Mouse (Mus musculus) hindbrain, embryonic 14.5 days (tissue): ENCODE data around the gene Sgpp1. TPM values are rescaled to one million over a fixed set of nuclear protein-coding genes. Genes with fewer than 3 reads are reported as not detected.
"Not testable (repeated sequence)": the region's sequence is repeated elsewhere in the genome, so short reads cannot be mapped to it uniquely, and the experiment has no call there.

Experiments
- ATAC-seq: fragments of 200-750 bp; cut with Nextera tagmentation; 2 replicates; pipeline ENCODE4 v1.8.0; 2017; ENCODE audit warnings: moderate number of reproducible peaks, mild to moderate bottlenecking, moderate TSS enrichment, moderate library complexity; ENCODE audit not compliant: low FRiP score
- DNase-seq: peaks from one replicate; pipeline ENCODE4 v3.0.0-alpha.2; 2015; ENCODE audit warnings: low spot score
- H3K27ac ChIP-seq: fragments of 300-500 bp; sonication (generic); 2 replicates; pipeline ENCODE4 v1.5.1; 2014; ENCODE audit warnings: mild to moderate bottlenecking, moderate library complexity
- H3K27me3 ChIP-seq: fragments of 300-500 bp; sonication (generic); 2 replicates; pipeline ENCODE4 v1.6.1; 2014; ENCODE audit warnings: mild to moderate bottlenecking, low read length, mixed read lengths; ENCODE audit not compliant: control insufficient read depth, insufficient read depth
- H3K36me3 ChIP-seq: fragments of 300-500 bp; sonication (generic); replicated peaks from 2 replicates; pipeline ENCODE4 v1.6.1; 2014; ENCODE audit not compliant: control insufficient read depth, insufficient read depth
- H3K4me1 ChIP-seq: fragments of 300-500 bp; sonication (generic); replicated peaks from 2 replicates; pipeline ENCODE4 v1.6.1; 2014; ENCODE audit warnings: antibody characterized with exemption, low read length, mixed read lengths; ENCODE audit not compliant: control insufficient read depth, insufficient read depth
- H3K4me2 ChIP-seq: fragments of 300-500 bp; sonication (generic); replicated peaks from 2 replicates; pipeline ENCODE4 v1.6.1; 2014; ENCODE audit warnings: mild to moderate bottlenecking, moderate library complexity
- H3K4me3 ChIP-seq: fragments of 300-500 bp; sonication (generic); replicated peaks from 2 replicates; pipeline ENCODE4 v1.5.1; 2014; ENCODE audit warnings: mild to moderate bottlenecking, low read length
- H3K9ac ChIP-seq: fragments of 300-500 bp; sonication (generic); 2 replicates; pipeline ENCODE4 v1.6.1; 2014
- H3K9me3 ChIP-seq: fragments of 300-500 bp; sonication (generic); 2 replicates; pipeline ENCODE4 v1.6.1; 2016; ENCODE audit warnings: low read length; ENCODE audit not compliant: control insufficient read depth
- WGBS: fragments of 180-500 bp; shearing (Covaris S2); extraction: QIAGEN DNeasy Blood & Tissue Kit; methylation state at CpG from one replicate; pipeline ENCODE4 v1.1.7; 2014; 5-methylcytosine and 5-hydroxymethylcytosine counted together
- polyA plus RNA-seq: library from polyadenylated mRNA; unstranded; fragments of >200 nt; fragmentation: Nextera tagmentation; extraction: Ambion mirVana; gene quantifications from 2 replicates; pipeline ENCODE4 v1.2.1, GENCODE M21; 2014

Gene Sgpp1
- polyA plus RNA-seq, 1 experiment from 2014 or later = 16.6 TPM

- no peaks in the 10 kb centered on the region for H3K9me3 ChIP-seq
- H3K4me2 ChIP-seq = no peak overlapping the region
- H3K27me3 ChIP-seq = no peaks in the 10 kb centered on the region
- no peaks in the 10 kb centered on the region for H3K4me1 ChIP-seq
- no peak overlapping the region for H3K9ac ChIP-seq
- DNase-seq (no peak), ATAC-seq (no peak)
- H3K27ac ChIP-seq = no peak overlapping the region
- no peak overlapping the region for H3K4me3 ChIP-seq
- peaks cover 4% of the 10 kb centered on the region; the same call in 1 of the 2 replicates for H3K36me3 ChIP-seq
- WGBS = 88% methylated on average over 14 of the region's 14 CpGs
These were observed 10.8 kb downstream of the Sgpp1 start for GRCm38 (mm10) chr12:75724621-75725324.

DNA sequence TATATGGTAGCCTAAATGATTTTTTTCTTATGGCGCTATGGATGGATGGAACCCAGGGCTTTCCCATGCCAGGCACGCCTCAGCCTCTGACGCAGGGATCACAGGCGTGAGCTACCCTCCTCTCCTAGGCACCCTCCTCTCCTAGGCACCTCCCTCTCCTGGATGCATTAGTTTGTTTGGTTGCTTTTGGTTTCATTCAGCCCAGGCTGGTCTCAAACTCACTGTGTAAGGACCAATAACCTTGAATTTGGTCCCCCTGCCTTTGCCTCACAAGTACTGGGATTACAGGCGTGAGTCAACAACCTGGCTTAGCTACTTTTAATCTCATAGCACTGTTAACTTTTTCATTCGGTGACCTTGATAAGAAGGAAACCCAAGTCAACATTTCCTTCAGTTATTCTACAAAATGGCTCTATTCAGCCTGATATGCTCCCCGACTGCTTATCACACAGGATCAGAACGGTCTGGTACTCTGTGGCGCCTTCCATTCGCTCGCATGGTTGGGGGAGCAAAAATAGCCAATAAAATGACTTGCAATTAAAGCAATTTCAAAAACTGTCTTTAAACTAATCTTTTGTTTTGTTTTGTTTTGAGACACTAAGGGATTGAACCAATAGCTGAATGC, 11.6 kb downstream of the Sgpp1 start:
- ATAC-seq (no peak), DNase-seq (no peak)
- Histone ChIP-seq H3K27me3 (no peaks in the 10 kb centered on the region), H3K9ac (no peak overlapping the region), H3K9me3 (no peaks in the 10 kb centered on the region), H3K4me2 (no peak overlapping the region), H3K27ac (no peak overlapping the region), H3K4me1 (no peaks in the 10 kb centered on the region), H3K4me3 (no peak overlapping the region), H3K36me3 (peaks cover 4% of the 10 kb centered on the region; the same call in 1 of the 2 replicates)
- 92% methylated on average over 11 of the region's 11 CpGs for WGBS

- Histone ChIP-seq H3K4me1 (no peaks in the 10 kb centered on the region), H3K4me3 (no peak overlapping the region), H3K36me3 (no peaks in the 10 kb centered on the region), H3K9ac (no peak overlapping the region), H3K9me3 (no peaks in the 10 kb centered on the region), H3K27ac (no peak overlapping the region), H3K4me2 (no peak overlapping the region), H3K27me3 (no peaks in the 10 kb centered on the region)
- ATAC-seq (no peak), DNase-seq (no peak)
- WGBS = 31% methylated on average over 4 of the region's 4 CpGs
These were observed 13.6 kb downstream of the Sgpp1 start for GRCm38 (mm10) chr12:75721941-75722340.

DNA sequence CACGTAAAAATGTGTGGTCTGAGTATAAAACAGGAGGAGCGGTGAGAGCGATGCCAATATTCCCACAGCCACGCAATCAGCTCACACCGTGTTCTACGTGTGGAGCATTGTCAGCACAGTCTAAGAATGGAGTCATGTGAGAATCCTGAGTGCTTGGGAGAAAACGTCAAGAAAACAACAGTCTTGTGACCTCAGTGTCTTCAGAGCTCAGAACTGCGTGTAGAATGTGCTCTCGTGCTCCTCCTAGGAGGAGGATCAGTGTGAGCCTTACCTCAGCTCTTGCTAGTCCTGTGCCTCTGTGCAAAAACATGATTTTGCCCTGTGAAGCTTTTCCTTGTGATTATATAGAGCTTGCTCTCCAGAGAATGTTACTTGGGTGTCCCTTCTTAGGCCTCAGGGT, 14.5 kb downstream of the Sgpp1 start:
- Histone ChIP-seq H3K4me3 (no peak overlapping the region), H3K27ac (no peak overlapping the region), H3K9me3 (no peaks in the 10 kb centered on the region), H3K9ac (no peak overlapping the region), H3K36me3 (no peaks in the 10 kb centered on the region), H3K4me2 (no peak overlapping the region), H3K27me3 (no peaks in the 10 kb centered on the region), H3K4me1 (no peaks in the 10 kb centered on the region)
- no peak for DNase-seq
- 56% methylated on average over 9 of the region's 9 CpGs for WGBS
- no peak for ATAC-seq

- H3K27me3 ChIP-seq = no peaks in the 10 kb centered on the region
- no peak overlapping the region for H3K4me2 ChIP-seq
- H3K27ac ChIP-seq = no peak overlapping the region
- DNase-seq = no peak
- no peak for ATAC-seq
- no peaks in the 10 kb centered on the region for H3K9me3 ChIP-seq
- no peaks in the 10 kb centered on the region for H3K36me3 ChIP-seq
- H3K4me3 ChIP-seq = no peak overlapping the region
- H3K4me1 ChIP-seq = no peaks in the 10 kb centered on the region
- WGBS = 91% methylated on average over 9 of the region's 9 CpGs
- H3K9ac ChIP-seq = no peak overlapping the region
These were observed 21.9 kb downstream of the Sgpp1 start for GRCm38 (mm10) chr12:75713596-75713995.

GRCm38 (mm10) chr12:75712905-75713304, 22.6 kb downstream of the Sgpp1 start:
- not testable (repeated sequence) for H3K4me3 ChIP-seq, H3K4me2 ChIP-seq, H3K4me1 ChIP-seq, H3K9me3 ChIP-seq, H3K27ac ChIP-seq, H3K27me3 ChIP-seq, ATAC-seq, H3K36me3 ChIP-seq, H3K9ac ChIP-seq, DNase-seq
- 88% methylated on average over 7 of the region's 7 CpGs for WGBS

DNA sequence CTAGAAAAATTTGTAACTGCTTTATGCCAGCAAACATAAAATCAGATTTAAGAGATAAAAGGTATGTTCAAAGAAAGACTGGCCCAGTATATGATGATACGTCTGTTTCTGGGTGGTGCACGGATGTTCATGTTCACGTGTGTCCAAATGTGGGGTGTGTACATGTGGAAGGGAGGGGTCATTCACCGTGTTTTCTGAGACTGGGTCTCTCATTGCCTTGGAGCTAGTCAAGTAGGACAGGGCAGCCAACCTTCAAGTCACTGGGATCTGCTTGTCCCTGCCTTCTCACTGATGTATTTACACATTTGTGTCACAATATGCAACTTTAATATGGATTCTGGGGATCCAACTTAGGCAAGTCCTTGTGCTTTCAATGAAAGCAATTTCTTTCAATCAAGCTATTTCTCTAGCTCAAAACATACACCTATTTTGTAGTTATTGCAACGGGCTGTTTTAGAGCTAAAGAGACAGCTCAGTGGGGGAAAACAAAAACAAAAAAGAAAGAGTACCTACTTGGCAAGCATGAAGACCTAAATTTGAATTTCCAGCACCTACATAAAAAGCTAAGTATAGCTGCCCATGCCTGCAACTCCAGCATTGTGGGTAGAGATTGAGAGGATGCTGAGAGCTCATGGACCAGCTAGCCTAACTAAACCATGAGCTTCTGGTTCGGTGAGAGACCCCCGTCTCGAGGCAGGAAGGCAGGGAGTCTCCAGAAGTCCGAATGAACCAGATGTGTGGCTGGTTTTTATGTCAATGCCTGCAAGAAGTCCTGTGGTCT, 24.7 kb downstream of the Sgpp1 start:
- H3K4me2 ChIP-seq = no peak overlapping the region
- DNase-seq (no peak), ATAC-seq (no peak)
- no peaks in the 10 kb centered on the region for H3K9me3 ChIP-seq
- H3K27ac ChIP-seq = no peak overlapping the region
- no peak overlapping the region for H3K4me3 ChIP-seq
- no peaks in the 10 kb centered on the region for H3K36me3 ChIP-seq
- 90% methylated on average over 9 of the region's 9 CpGs for WGBS
- H3K4me1 ChIP-seq = no peaks in the 10 kb centered on the region
- H3K27me3 ChIP-seq = no peaks in the 10 kb centered on the region
- no peak overlapping the region for H3K9ac ChIP-seq

GRCm38 (mm10) chr12:75709506-75709905, 26.0 kb downstream of the Sgpp1 start:
- ATAC-seq (no peak), DNase-seq (no peak)
- Histone ChIP-seq H3K9ac (no peak overlapping the region), H3K36me3 (no peaks in the 10 kb centered on the region), H3K4me3 (no peak overlapping the region), H3K27me3 (no peaks in the 10 kb centered on the region), H3K9me3 (no peaks in the 10 kb centered on the region), H3K27ac (no peak overlapping the region), H3K4me1 (no peaks in the 10 kb centered on the region), H3K4me2 (no peak overlapping the region)
- whole genome bisulfite sequencing = 91% methylated on average over 2 of the region's 2 CpGs

- H3K4me3 ChIP-seq = no peak overlapping the region
- H3K4me2 ChIP-seq = no peak overlapping the region
- WGBS = 86% methylated on average over 7 of the region's 7 CpGs
- H3K27me3 ChIP-seq = no peaks in the 10 kb centered on the region
- H3K9ac ChIP-seq = no peak overlapping the region
- no peaks in the 10 kb centered on the region for H3K9me3 ChIP-seq
- no peaks in the 10 kb centered on the region for H3K4me1 ChIP-seq
- H3K27ac ChIP-seq = no peak overlapping the region
- H3K36me3 ChIP-seq = no peaks in the 10 kb centered on the region
- ATAC-seq = no peak
- DNase-seq = no peak
These were observed 28.9 kb downstream of the Sgpp1 start for GRCm38 (mm10) chr12:75706670-75707069.
